Mouse (Mus musculus) erythroblast, embryonic 14.5 days (primary cell): ENCODE results near the gene Shc4.

Experiments
- GATA1 ChIP-seq: IDR thresholded peaks from 2 replicates; pipeline ENCODE4 v1.6.1; 2012; ENCODE audit warnings: low read length, inconsistent platforms, mixed read lengths
- TAL1 ChIP-seq: IDR thresholded peaks from 3 replicates; pipeline ENCODE4 v1.6.1; 2012; ENCODE audit warnings: low read length, inconsistent platforms, mixed read lengths

- TF ChIP-seq GATA1 (no peak), TAL1 (no peak)
These were observed 99.7 kb downstream of the Shc4 start for GRCm38 (mm10) chr2:125624127-125624685.
